Mouse (Mus musculus): ENCODE data around the gene Gpr155.

DNA sequence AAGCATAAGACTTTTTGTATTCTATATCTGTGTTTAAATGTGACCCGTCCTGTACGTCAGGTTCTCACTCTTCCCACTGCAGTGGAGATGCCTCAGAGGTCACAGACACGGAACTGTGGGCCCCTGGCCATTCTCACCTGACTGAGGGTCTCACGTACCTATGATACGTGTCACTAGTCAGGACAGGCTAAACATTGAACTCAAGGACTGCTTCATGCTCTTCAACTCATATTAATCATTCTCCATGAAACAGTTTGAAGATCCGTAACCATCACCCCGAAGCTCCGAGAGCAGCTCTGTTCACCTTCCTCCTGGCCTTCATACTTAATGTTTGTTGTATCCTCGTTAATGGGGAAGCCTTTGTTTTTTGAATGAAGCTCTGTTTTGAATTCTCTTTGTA is 68.9 kb downstream of the Gpr155 start:
- TF ChIP-seq POLR2A (IDR thresholded peaks at IDR 0.05; ENCODE audit: control insufficient read depth, low read depth, low read length) (no peak), CTCF (IDR thresholded peaks at IDR 0.05; ENCODE audit: control insufficient read depth, insufficient read depth, insufficient replicate concordance, low read depth, low read length) (no peak)

Measured in testis, adult 2 months (tissue).